Mouse (Mus musculus) heart, adult 2 months (tissue): ENCODE measurements around the gene Xpo6. TPM values are rescaled to one million over a fixed set of nuclear protein-coding genes. Genes with fewer than 3 reads are reported as not detected.

Source experiments
- DNase-seq, 2 experiments: peaks; one replicate each; pipeline ENCODE4 v3.0.0; 2021
- H3K27ac ChIP-seq: fragments of 200-600 bp; 2 replicates; pipeline ENCODE4 v1.8.1; 2022
- H3K27me3 ChIP-seq: fragments of 200-500 bp; 2 replicates; pipeline ENCODE4 v1.6.1; 2012; ENCODE audit warnings: mild to moderate bottlenecking, low read length, inconsistent platforms, mixed read lengths; ENCODE audit not compliant: control insufficient read depth, insufficient read depth
- H3K36me3 ChIP-seq: fragments of 200-500 bp; 2 replicates; pipeline ENCODE4 v1.6.1; 2012; ENCODE audit warnings: low read length, inconsistent platforms; ENCODE audit not compliant: control insufficient read depth, insufficient read depth
- H3K4me1 ChIP-seq: fragments of 200-500 bp; 2 replicates; pipeline ENCODE4 v1.6.1; 2011; ENCODE audit warnings: low read length; ENCODE audit not compliant: control insufficient read depth, insufficient read depth
- H3K4me3 ChIP-seq: fragments of 200-600 bp; 2 replicates; pipeline ENCODE4 v1.8.1; 2022
- H3K79me2 ChIP-seq: fragments of 200-500 bp; replicated peaks from 2 replicates; pipeline ENCODE4 v1.6.1; 2012; ENCODE audit warnings: mild to moderate bottlenecking, inconsistent platforms, low read length, moderate library complexity, mixed read lengths; ENCODE audit not compliant: control insufficient read depth, insufficient read depth
- H3K9ac ChIP-seq: fragments of 200-500 bp; 2 replicates; pipeline ENCODE4 v1.6.1; 2012; ENCODE audit warnings: low read depth, mild to moderate bottlenecking, control low read depth, inconsistent platforms, low read length, mixed read lengths
- CTCF ChIP-seq: fragments of 200-600 bp; IDR thresholded peaks from 2 replicates; pipeline ENCODE4 v1.8.1; 2022; ENCODE audit warnings: antibody characterized with exemption, mild to moderate bottlenecking, moderate library complexity
- EP300 ChIP-seq: fragments of 200-500 bp; IDR thresholded peaks from 2 replicates; pipeline ENCODE4 v1.6.1; 2011; ENCODE audit warnings: low read depth, low read length, control low read depth; ENCODE audit not compliant: insufficient read depth
- POLR2A ChIP-seq: fragments of 200-500 bp; IDR thresholded peaks from 2 replicates; pipeline ENCODE4 v1.6.1; 2011; ENCODE audit warnings: mild to moderate bottlenecking, low read depth, low read length, control low read depth; ENCODE audit not compliant: insufficient read depth
- WGBS: fragments of 180-500 bp; shearing (Covaris S2); methylation state at CpG from one replicate; pipeline ENCODE4 v1.1.7; 2018; 5-methylcytosine and 5-hydroxymethylcytosine counted together
- intact Hi-C: fragments of 180-260 bp; cut with DNase I; formaldehyde crosslinking; loops from one replicate; pipeline ENCODE4 v1.15.1; 2025
- polyA plus RNA-seq: library from polyadenylated mRNA; depleted of rRNA; stranded (reverse); fragments of >200 nt; gene quantifications from 2 replicates; pipeline ENCODE4 v1.2.3, GENCODE M21; 2012
- total RNA-seq, 2 experiments: library from RNA; stranded (reverse); gene quantifications; 2 replicates each; pipeline ENCODE4 v1.2.3; 2021

Gene Xpo6
- total and polyA plus RNA-seq, 3 experiments: 16.5 to 133 (median 16.8) TPM

- Histone ChIP-seq H3K4me3 (no peak overlapping the region), H3K4me1 (no peaks in the 10 kb centered on the region), H3K79me2 (no peaks in the 10 kb centered on the region), H3K27ac (no peak overlapping the region), H3K27me3 (no peaks in the 10 kb centered on the region), H3K9ac (no peak overlapping the region), H3K36me3 (no peaks in the 10 kb centered on the region)
- TF ChIP-seq CTCF: no peak
- TF ChIP-seq EP300: no peak
- TF ChIP-seq POLR2A: no peak
- WGBS: 59% methylated on average over 6 of the region's 6 CpGs
- intact Hi-C loops: no loop called here
- no peak for DNase-seq
These were observed 44.0 kb upstream of the Xpo6 start for GRCm38 (mm10) chr7:126244168-126244750.

DNA sequence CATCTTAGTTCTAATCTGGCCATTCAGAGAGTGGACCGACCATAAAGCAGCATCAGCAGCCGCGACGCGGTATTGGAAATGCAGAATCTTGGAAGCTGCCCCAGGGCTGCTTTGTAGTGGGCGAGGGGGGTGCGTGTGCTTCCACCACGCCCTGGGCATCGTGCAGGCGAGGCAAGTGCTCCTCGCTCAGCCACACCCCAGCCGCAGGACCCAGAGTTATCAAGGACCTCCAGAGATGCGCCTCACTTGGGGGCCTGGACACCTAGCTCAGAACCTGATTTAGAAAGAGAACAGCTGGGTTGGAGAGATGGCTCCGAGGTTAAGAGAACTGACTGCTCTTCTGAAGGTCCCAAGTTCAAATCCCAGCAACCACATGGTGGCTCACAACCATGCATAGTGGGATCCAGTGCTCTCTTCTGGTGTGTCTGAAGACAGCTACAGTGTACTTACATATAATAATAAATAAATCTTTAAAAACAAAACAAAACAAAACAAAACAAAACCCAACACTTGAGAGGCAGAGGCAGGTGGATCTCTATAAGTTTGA lies 40.6 kb upstream of the Xpo6 start:
- no peak for DNase-seq
- Histone ChIP-seq H3K27me3 (no peaks in the 10 kb centered on the region), H3K9ac (no peak overlapping the region), H3K4me1 (no peaks in the 10 kb centered on the region), H3K36me3 (no peaks in the 10 kb centered on the region), H3K79me2 (no peaks in the 10 kb centered on the region), H3K27ac (no peak overlapping the region), H3K4me3 (no peak overlapping the region)
- intact Hi-C loops: no loop called here
- 79% methylated on average over 14 of the region's 14 CpGs for WGBS
- TF ChIP-seq CTCF (no peak), POLR2A (no peak), EP300 (no peak)

DNA sequence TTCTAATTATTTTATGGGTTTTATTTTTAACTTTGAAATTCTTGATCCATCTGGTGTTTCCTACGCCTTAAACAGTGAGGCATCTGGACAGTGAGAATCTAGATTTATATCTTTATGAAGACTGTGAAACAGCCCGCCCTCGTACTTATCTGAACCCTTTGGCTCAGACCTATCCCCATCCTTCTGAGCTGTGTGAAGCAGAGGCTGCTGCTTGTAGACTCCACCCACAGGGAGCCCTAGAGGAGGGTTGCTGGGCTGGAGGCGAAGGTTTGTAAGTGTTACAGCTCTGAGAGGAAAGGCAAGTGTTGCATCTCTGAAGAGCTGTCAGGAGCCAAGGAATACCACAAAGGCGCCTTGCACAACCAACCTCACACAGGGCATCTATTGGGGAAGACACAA lies 36.5 kb upstream of the Xpo6 start:
- no peak overlapping the region for H3K27ac ChIP-seq
- no peaks in the 10 kb centered on the region for H3K27me3 ChIP-seq
- no peak overlapping the region for H3K4me3 ChIP-seq
- no peak overlapping the region for H3K9ac ChIP-seq
- WGBS: 74% methylated on average over 5 of the region's 5 CpGs
- DNase-seq: no peak
- TF ChIP-seq CTCF: no peak
- TF ChIP-seq POLR2A: no peak
- no peak for TF ChIP-seq EP300
- H3K36me3 ChIP-seq: no peaks in the 10 kb centered on the region
- no peaks in the 10 kb centered on the region for H3K79me2 ChIP-seq
- intact Hi-C loops: no loop called here
- no peaks in the 10 kb centered on the region for H3K4me1 ChIP-seq

DNA sequence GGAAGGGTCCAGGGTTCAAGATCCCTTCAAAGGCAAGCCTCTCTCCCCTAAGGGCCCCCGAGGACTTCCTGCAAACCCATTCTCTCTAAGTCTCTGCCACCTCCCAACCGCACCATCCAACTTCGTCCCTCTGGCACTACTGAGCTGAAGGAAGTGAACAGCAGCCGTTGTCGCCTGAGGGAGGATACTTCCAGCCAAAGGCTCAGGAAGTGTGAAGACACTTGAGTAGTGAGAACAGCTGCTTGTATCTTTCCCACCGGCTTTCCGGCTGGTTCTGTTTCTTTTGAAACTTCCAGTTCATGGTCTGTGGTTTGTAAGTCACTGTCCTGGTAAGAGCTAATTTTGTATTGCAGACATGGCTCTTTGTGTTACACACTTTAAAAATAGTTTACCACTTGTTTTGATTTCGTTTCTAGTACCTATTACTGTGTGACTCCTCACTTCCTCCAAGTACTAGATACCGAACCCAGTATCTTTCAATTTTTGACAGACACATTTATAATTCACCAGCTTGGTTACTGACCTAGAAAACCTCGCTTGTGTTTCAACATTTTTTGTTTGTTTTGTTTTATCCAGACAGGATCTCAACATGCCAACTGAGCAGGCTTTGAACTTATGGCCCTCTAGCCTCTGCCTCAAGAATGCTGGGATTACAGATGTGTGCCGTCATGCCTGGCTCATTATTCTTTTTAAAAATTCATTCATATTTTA lies 35.9 kb upstream of the Xpo6 start:
- Histone ChIP-seq H3K27ac (no peak overlapping the region), H3K4me3 (no peak overlapping the region), H3K79me2 (no peaks in the 10 kb centered on the region), H3K4me1 (no peaks in the 10 kb centered on the region), H3K27me3 (no peaks in the 10 kb centered on the region), H3K9ac (no peak overlapping the region), H3K36me3 (no peaks in the 10 kb centered on the region)
- intact Hi-C loops: no loop called here
- no peak for DNase-seq
- 29% methylated on average over 11 of the region's 11 CpGs for WGBS
- TF ChIP-seq POLR2A (no peak), CTCF (no peak), EP300 (no peak)

GRCm38 (mm10) chr7:126234611-126235010 lies 34.3 kb upstream of the Xpo6 start:
- Histone ChIP-seq H3K27ac (no peak overlapping the region), H3K4me3 (no peak overlapping the region), H3K9ac (no peak overlapping the region), H3K36me3 (no peaks in the 10 kb centered on the region), H3K4me1 (no peaks in the 10 kb centered on the region), H3K79me2 (no peaks in the 10 kb centered on the region), H3K27me3 (no peaks in the 10 kb centered on the region)
- intact Hi-C loops: no loop called here
- no peak for DNase-seq
- WGBS: 91% methylated on average over 3 of the region's 3 CpGs
- TF ChIP-seq POLR2A: no peak
- TF ChIP-seq EP300: no peak
- TF ChIP-seq CTCF: no peak

DNA sequence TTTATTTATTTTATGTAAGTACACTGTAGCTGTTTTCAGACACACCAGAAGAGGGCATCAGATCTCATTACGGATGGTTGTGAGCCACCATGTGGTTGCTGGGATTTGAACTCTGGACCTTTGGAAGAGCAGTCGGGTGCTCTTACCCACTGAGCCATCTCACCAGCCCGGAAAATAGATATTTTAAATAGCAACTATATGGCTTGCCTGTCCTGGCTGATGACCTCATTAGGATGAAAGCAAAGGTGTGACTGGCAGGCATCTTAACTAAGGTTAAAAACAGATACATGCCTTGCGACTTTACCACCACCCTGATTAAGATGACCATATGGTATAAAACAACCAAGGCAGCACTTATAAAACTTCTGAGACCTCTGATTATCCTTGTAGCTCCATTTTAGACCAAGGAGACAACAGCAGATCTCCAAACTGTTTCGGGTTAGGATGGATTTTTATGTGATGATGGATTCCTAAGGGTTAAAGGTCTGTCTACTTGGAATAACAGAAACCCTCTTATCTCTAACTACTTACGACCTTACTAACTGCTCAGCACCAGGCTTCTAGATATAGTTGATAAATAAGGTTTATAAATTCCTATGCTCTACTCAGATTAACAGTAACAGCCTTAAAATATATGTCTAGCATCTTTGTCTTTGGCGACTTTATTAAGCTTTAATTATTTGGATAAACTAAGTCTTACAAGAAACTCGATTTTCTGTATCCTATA lies 32.2 kb upstream of the Xpo6 start:
- H3K27me3 ChIP-seq: no peaks in the 10 kb centered on the region
- H3K4me1 ChIP-seq: no peaks in the 10 kb centered on the region
- 71% methylated on average over 8 of the region's 8 CpGs for WGBS
- TF ChIP-seq POLR2A: no peak
- no peak for TF ChIP-seq EP300
- no peak for TF ChIP-seq CTCF
- intact Hi-C loops: no loop called here
- no peak overlapping the region for H3K4me3 ChIP-seq
- H3K79me2 ChIP-seq: no peaks in the 10 kb centered on the region
- no peak for DNase-seq
- no peaks in the 10 kb centered on the region for H3K36me3 ChIP-seq
- H3K27ac ChIP-seq: no peak overlapping the region
- H3K9ac ChIP-seq: no peak overlapping the region
